Mouse (Mus musculus) bone marrow, adult 2 months (tissue): ENCODE results near the gene Nop9. TPM values are rescaled to one million over a fixed set of nuclear protein-coding genes. Genes with fewer than 3 reads are reported as not detected.

Source experiments
- H3K27ac ChIP-seq: fragments of 200-500 bp; 2 replicates; pipeline ENCODE4 v1.5.1; 2012; ENCODE audit warnings: low read depth, mild to moderate bottlenecking, control low read depth, inconsistent platforms, low read length; ENCODE audit not compliant: control insufficient read depth, poor library complexity, insufficient read depth
- H3K4me1 ChIP-seq: fragments of 200-500 bp; 2 replicates; pipeline ENCODE4 v1.6.1; 2011; ENCODE audit warnings: low read length; ENCODE audit not compliant: control insufficient read depth, insufficient read depth
- H3K4me3 ChIP-seq: fragments of 200-500 bp; replicated peaks from 2 replicates; pipeline ENCODE3; 2011; ENCODE audit warnings: mild to moderate bottlenecking, low read depth, low read length, control low read depth; ENCODE audit not compliant: control insufficient read depth
- CTCF ChIP-seq: fragments of 200-500 bp; IDR thresholded peaks from 2 replicates; pipeline ENCODE4 v1.5.1; 2011; ENCODE audit warnings: low read length, control low read depth; ENCODE audit not compliant: control insufficient read depth, insufficient read depth
- POLR2A ChIP-seq: fragments of 200-500 bp; IDR thresholded peaks from 2 replicates; pipeline ENCODE4 v1.6.1; 2011; ENCODE audit warnings: low read depth, mild to moderate bottlenecking, control low read depth, low read length, borderline replicate concordance; ENCODE audit not compliant: control insufficient read depth
- WGBS: fragments of 180-500 bp; shearing (Covaris S2); methylation state at CpG from one replicate; pipeline ENCODE4 v1.1.7; 2018; 5-methylcytosine and 5-hydroxymethylcytosine counted together
- polyA plus RNA-seq: library from polyadenylated mRNA; stranded (reverse); fragments of >200 nt; gene quantifications from 2 replicates; pipeline ENCODE4 v1.2.4, GENCODE M21; 2011; ENCODE audit warnings: low replicate concordance; ENCODE audit not compliant: missing spikeins, insufficient read depth, insufficient read length

Nop9 gene
- polyA plus RNA-seq, 1 experiment, result 14.5 TPM

- WGBS, result under 1% methylated on average over 50 of the region's 50 CpGs
- H3K4me1 ChIP-seq, result peaks cover 8% of the 10 kb centered on the region
- TF ChIP-seq POLR2A, result peak; percentile 73; the same call in 1 of the 2 replicates
- TF ChIP-seq CTCF, result peak; percentile 97
- peak within 1 kb of the TSS; percentile 83 for H3K27ac ChIP-seq
- peak within 1 kb of the TSS; percentile 93 for H3K4me3 ChIP-seq
These were observed 23.6 kb upstream of the Nop9 start, which contains the start of gene Rabggta for GRCm38 (mm10) chr14:55721700-55722437. Gene Rabggta (minus strand): TSS chr14:55722263.

- 8% methylated on average over 8 of the region's 8 CpGs for WGBS
- Histone ChIP-seq H3K27ac (peak overlapping the region; percentile 30; the same call in 1 of the 2 replicates), H3K4me1 (peaks cover 8% of the 10 kb centered on the region)
These were observed 23.0 kb upstream of the Nop9 start for GRCm38 (mm10) chr14:55722438-55722945.

GRCm38 (mm10) chr14:55723433-55723832, 22.1 kb upstream of the Nop9 start:
- TF ChIP-seq CTCF, result no peak
- no peak for TF ChIP-seq POLR2A
- 0 out of 2 replicates have a peak overlapping the region, but pooled peaks have one; percentile 16 for H3K27ac ChIP-seq
- H3K4me1 ChIP-seq, result peaks cover 12% of the 10 kb centered on the region
- WGBS, result 63% methylated on average over 7 of the region's 7 CpGs
- no peak overlapping the region for H3K4me3 ChIP-seq

More at GRCm38 (mm10) chr14:55722438-55722945, 23.0 kb upstream of the Nop9 start:
- peak overlapping the region; percentile 93 for H3K4me3 ChIP-seq
- TF ChIP-seq CTCF (no peak), POLR2A (no peak)

GRCm38 (mm10) chr14:55724411-55724871, 21.1 kb upstream of the Nop9 start:
- no peak for TF ChIP-seq POLR2A
- no peak for TF ChIP-seq CTCF
- Histone ChIP-seq H3K4me3 (peak overlapping the region; percentile 21), H3K27ac (peak overlapping the region; percentile 78; the same call in 1 of the 2 replicates), H3K4me1 (peaks cover 12% of the 10 kb centered on the region)
- whole genome bisulfite sequencing, result 4% methylated on average over 8 of the region's 8 CpGs

- TF ChIP-seq POLR2A (no peak), CTCF (no peak)
- Histone ChIP-seq H3K4me3 (no peak overlapping the region), H3K4me1 (peaks cover 12% of the 10 kb centered on the region), H3K27ac (no peak overlapping the region)
These were observed 19.2 kb upstream of the Nop9 start for GRCm38 (mm10) chr14:55726261-55726660.

GRCm38 (mm10) chr14:55727889-55728685, 17.4 kb upstream of the Nop9 start:
- TF ChIP-seq CTCF (no peak), POLR2A (no peak)
- peaks cover 10% of the 10 kb centered on the region for H3K4me1 ChIP-seq
- WGBS, result 44% methylated on average over 8 of the region's 8 CpGs

GRCm38 (mm10) chr14:55730116-55730515, 15.4 kb upstream of the Nop9 start:
- peaks cover 4% of the 10 kb centered on the region for H3K4me1 ChIP-seq
- 79% methylated on average over 7 of the region's 7 CpGs for WGBS
- no peak for TF ChIP-seq POLR2A
- no peak for TF ChIP-seq CTCF
- H3K27ac ChIP-seq, result no peak overlapping the region
- H3K4me3 ChIP-seq, result no peak overlapping the region

More at GRCm38 (mm10) chr14:55727889-55728685, 17.4 kb upstream of the Nop9 start:
- Histone ChIP-seq H3K27ac (peak overlapping the region; percentile 50; the same call in 1 of the 2 replicates), H3K4me3 (no peak overlapping the region)
